Mouse (Mus musculus) spleen, adult 2 months (tissue): ENCODE data around the gene Rbms3.

Source experiments
- CTCF ChIP-seq: fragments of 200-500 bp; IDR thresholded peaks from 2 replicates; pipeline ENCODE4 v1.5.1; 2011; ENCODE audit warnings: mild to moderate bottlenecking, inconsistent platforms; ENCODE audit not compliant: insufficient read depth, insufficient read length, insufficient replicate concordance; ENCODE audit errors: extremely low read depth
- POLR2A ChIP-seq: fragments of 200-500 bp; IDR thresholded peaks from 2 replicates; pipeline ENCODE4 v1.6.1; 2011; ENCODE audit warnings: low read depth, low read length, inconsistent platforms

- TF ChIP-seq CTCF (no peak), POLR2A (no peak)
These were observed 377.3 kb downstream of the Rbms3 start for GRCm38 (mm10) chr9:117252411-117252861.
